Mouse (Mus musculus) thymus, postnatal 14 days (tissue): Measurements from ENCODE around the gene Cdhr2.
A peak's percentile ranks its signal among the peaks of the same experiment; 100 is the strongest.

Source experiments
- DNase-seq: peaks from one replicate; pipeline ENCODE4 v3.0.0; 2021

Gene Cdhr2

DNA sequence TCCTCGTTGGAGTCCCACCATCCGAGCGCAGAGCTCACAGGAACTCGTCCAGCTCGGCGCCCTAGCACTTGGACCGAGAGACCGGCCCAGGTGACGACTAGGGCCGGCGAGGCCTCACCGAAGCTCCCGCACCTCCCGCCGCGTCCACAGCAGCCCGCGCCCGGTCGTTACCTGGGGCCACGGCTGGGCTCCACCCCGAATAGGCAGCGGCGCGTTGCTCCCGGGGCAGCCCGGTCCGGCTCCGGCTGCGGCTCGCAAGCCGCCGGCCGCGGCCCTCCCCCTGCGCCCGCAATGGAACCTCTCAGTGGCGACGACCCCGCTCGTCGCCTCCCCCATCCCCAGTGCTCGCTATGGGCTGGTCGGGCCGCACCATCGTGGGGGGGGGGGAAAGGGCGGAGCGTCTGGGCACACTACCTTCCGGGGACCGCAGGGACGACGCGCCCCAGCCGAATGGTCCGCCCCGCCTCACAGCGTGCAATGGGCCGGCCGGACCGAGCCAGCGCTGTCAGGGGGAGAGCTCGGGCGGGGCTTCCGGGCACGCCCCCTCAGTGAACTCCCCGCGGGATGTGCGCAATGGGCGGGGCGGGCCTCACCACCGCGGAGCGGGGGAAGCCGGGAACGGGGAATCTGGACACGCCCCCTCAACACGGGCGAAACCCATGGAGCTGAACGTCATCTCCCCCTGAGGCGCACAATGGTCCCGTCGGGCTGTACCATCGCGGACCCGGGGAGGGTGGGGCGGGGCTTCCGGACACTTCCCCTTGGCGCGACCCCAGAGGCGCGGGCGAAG is 7.5 kb upstream of the Cdhr2 start, which contains the start of gene Rnf44:
Rnf44 (minus strand) TSS at position 350 of the 790 bp plus-strand sequence.
- peak; percentile 100 for DNase-seq

- peak; percentile 92 for DNase-seq
These were observed 6.8 kb upstream of the Cdhr2 start for GRCm38 (mm10) chr13:54694348-54695060.

- no peak for DNase-seq
These were observed 5.6 kb upstream of the Cdhr2 start for GRCm38 (mm10) chr13:54695479-54696230.

- DNase-seq = no peak
These were observed 1.2 kb downstream of the Cdhr2 start for GRCm38 (mm10) chr13:54702507-54702906.

DNA sequence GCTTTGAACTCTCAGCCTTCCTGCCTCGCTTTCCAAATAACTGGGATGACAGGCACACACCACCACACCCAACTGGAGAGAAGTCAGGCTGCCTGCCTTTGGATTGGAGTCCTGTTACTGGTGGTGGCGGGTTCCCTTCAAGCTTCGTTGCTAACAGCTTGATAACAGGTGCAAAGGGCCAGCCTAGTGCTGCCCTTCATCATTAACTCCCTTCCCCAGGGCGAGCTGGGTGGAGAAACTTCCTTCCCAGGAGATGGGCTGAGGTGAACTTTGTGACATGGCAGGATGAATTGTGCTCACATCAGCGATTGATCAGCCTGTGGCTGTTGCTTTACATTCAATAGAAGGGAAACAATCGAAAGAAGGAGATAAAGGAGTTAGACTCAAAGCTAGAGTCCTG is 3.6 kb downstream of the Cdhr2 start:
- no peak for DNase-seq

DNA sequence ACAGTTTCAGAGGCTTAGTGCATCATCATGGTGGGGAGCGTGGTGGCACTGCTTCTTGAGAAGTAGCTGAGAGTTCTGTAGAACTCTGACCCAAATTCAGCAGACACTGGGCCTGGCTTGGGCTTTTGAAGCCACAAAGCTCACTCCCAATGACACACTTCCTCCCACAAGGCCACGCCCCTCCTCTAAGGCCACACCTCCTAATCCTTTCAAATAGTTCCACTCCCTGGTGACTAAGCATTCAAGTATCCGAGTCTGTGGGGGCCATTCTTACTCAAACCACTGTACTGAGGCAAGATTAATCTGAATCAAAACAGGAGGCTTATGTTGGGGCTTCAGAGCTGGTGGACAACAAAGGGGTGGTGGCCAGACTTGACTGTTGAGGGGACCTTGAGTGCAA is 9.6 kb downstream of the Cdhr2 start:
- DNase-seq = no peak

GRCm38 (mm10) chr13:54714393-54714792 is 13.1 kb downstream of the Cdhr2 start:
- no peak for DNase-seq

DNA sequence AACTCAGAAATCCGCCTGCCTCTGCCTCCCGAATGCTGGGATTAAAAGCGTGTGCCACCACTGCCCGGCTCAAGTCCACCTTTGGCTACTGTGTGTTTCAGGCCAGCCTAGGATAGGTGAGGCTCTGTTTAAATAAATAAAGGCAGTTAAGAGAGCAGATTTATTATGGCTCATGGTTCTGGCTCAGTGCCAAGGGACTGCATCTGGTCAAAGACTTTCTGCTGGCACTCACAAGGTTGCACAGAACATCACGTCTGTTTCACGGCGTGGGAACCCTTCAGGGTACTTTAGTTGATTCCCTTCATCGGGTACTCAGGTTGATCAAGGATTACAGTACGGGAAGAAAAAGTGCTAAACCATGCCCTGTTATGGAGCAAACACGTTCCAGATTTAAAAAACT is 13.7 kb downstream of the Cdhr2 start:
- DNase-seq = no peak

GRCm38 (mm10) chr13:54716916-54717315 is 15.7 kb downstream of the Cdhr2 start:
- peak; percentile 56 for DNase-seq

GRCm38 (mm10) chr13:54723143-54723542 is 21.9 kb downstream of the Cdhr2 start:
- DNase-seq = peak; percentile 10

GRCm38 (mm10) chr13:54726131-54726530 is 24.9 kb downstream of the Cdhr2 start:
- no peak for DNase-seq

- no peak for DNase-seq
These were observed 35.7 kb downstream of the Cdhr2 start for GRCm38 (mm10) chr13:54736931-54737330.

DNA sequence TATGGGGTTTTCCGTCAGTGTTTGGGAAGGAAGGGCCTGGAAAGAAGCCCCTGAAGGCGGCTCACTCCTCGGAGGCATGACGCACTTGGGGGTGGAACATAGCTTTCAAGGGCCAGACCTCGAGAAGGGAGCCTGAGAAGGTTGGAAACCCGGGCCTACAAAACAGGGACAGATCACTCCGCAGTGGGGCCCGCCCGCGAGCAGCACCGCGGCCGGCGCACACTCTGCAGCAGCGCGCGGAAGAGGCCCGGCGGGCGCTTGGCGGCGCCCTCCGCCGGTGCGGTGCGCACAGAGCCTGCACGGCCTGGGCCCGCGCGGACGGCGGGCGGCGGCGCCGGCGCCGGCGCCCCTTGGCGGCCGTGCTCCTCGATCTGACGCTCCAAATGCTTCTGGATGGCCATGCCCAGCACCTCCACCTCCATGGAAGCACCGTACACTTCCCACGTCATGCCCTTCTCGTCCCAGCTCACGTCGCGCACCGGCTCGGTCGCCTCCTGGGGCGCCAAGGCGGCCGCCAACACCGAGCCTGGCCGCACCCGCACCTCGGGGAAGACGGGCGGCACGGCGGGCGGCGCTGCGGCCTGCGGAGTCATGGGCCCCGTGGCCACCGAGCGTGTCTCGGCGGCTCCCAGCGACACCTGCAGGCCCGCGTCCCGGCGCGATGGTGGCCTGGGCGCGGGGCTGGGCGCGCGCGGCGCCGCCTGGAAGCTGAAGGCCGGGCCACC is 36.4 kb downstream of the Cdhr2 start:
- DNase-seq = no peak

- DNase-seq = no peak
These were observed 36.9 kb downstream of the Cdhr2 start for GRCm38 (mm10) chr13:54738213-54738601.

DNA sequence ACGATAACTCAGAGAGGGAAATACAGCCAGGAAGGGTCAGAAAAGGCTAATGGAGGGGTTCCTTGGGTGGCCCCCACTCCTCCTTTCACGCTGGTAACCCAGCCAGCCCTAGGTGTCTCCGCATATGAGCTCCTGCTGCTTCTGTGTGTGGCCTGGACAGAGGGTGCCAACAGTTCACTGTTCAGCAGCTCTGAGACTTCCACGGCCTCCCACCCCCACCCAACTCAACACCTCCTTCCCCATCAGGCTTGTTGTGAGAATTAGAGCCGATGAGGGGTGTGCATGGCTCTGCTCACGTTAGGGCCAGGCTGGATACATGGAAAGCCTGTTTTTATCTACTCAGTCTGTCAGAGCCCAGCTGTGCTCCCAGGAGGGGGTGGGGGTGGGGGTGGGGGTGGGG is 44.8 kb downstream of the Cdhr2 start:
- DNase-seq = no peak

- DNase-seq = no peak
These were observed 45.6 kb downstream of the Cdhr2 start for GRCm38 (mm10) chr13:54746896-54747295.

DNA sequence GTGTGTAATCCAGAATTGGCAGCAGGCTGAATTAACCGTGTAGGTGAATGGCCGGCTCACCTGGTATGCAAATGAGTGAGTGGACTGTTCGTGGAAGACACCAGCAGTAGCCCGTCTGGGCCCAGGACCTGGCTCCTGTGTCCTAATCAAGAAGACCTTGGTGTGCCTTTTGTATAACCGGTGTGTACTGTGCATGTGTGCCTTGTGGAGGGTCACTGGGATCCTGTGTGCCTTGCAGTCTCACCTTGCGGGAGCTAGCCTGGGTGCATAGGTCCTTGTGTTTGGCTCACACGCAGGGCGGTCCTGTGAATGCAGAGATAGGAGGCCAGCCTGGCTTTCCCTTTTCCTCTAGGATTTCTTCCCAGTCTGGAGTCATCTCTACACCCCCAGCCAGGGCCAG is 46.9 kb downstream of the Cdhr2 start:
- DNase-seq = no peak

GRCm38 (mm10) chr13:54748721-54749060 is 47.4 kb downstream of the Cdhr2 start:
- DNase-seq = no peak

- DNase-seq = peak; percentile 14
These were observed 48.0 kb downstream of the Cdhr2 start for GRCm38 (mm10) chr13:54749061-54749863.

DNA sequence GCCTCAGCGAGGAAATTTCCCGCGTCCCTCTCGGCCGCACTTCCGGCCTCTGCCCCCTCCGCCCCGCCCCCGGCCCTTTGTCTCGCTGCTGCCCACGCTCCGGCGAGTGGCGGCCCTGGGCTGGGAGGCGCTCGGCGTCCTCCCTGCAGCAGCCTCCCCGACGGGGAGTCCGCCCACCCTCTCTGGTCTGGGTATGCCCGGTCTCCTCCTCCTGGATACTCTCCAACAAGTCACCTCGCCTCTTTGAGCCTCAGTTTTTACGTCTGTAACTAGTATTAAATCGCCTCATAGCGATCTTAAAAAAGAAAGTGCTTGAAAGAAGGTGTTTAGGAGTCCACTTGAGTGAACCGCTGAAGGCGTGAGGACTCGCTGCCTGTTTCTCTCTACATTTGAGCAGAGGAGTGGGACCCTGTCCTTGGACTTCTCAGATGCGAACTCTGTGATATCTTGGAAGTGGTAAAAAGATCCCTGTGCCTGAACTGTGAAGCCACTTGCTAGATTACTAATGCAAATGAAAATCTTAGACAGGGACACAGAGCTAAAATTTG is 48.7 kb downstream of the Cdhr2 start, which contains the start of gene Gprin1:
Gprin1 (minus strand) TSS at position 11 of the 548 bp plus-strand sequence.
- DNase-seq = no peak

- DNase-seq = peak; percentile 12
These were observed 49.4 kb downstream of the Cdhr2 start for GRCm38 (mm10) chr13:54750699-54751098.

DNA sequence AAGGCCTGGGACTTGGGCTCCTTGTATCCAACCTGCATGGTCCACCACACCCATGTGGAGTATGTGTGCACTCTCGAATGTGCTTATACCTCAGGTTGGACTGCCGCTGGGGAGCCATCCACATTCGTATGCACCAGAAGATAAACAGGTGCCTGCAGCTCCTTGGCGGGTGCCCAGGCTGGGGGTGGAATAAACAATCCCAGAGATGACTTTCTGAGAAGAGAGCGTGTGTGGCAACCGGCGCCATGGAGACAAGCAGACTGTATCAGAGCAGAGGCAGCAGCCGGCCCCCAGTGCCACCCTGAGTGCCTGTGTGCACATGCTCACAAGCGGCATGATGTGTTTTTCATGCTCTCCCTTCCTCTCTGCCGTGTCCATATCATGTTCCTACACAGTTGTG is 51.4 kb downstream of the Cdhr2 start:
- DNase-seq = no peak
